Mouse (Mus musculus) left cerebral cortex, adult 2 months (tissue): ENCODE measurements around the gene Crkl. TPM values are rescaled to one million over a fixed set of nuclear protein-coding genes. Genes with fewer than 3 reads are reported as not detected.

Experiments
- DNase-seq, 2 experiments: peaks; one replicate each; pipeline ENCODE4 v3.0.0; 2021 to 2022; ENCODE audit warnings: low spot score in 2 of 2, mixed read lengths in 1 of 2; ENCODE audit errors: extremely low spot score in 1 of 2
- H3K27ac ChIP-seq: fragments of 200-600 bp; 2 replicates; pipeline ENCODE4 v1.8.1; 2022
- H3K4me3 ChIP-seq: fragments of 200-600 bp; 2 replicates; pipeline ENCODE4 v1.8.1; 2022
- CTCF ChIP-seq: fragments of 200-600 bp; IDR thresholded peaks from 2 replicates; pipeline ENCODE4 v1.8.1; 2022; ENCODE audit warnings: antibody characterized with exemption, mild to moderate bottlenecking, moderate library complexity
- intact Hi-C: fragments of 180-260 bp; cut with DNase I; formaldehyde crosslinking; loops from one replicate; pipeline ENCODE4 v1.15.1; 2025
- total RNA-seq, 2 experiments: library from RNA; stranded (reverse); gene quantifications; 2 replicates each; pipeline ENCODE4 v1.2.3; 2021

Gene Crkl
- total RNA-seq, 2 experiments from 2014 or later, result 31.9 to 36.7 TPM

DNA sequence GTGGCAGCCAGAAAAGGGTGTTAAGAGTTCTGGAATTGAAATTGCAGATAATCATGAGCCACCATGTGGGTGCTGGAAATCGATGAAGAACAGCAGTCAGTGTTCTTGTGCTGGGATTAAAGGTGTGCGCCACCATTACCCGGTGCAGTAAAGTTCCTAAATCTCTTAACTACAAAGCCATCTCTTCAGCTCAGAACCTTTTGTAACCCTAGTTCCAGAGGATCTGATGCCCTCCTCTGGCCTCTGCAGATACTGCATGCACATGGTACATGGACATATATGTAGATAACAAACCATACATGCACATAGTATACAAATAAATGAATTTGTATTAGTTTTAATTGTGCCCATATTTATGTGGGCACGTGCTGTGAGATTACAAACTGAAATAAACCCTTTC is 8.5 kb downstream of the Crkl start:
- H3K27ac ChIP-seq, result no peak overlapping the region
- intact Hi-C loops, result no loop called here
- no peak for DNase-seq
- TF ChIP-seq CTCF, result peak; percentile 48
- H3K4me3 ChIP-seq, result no peak overlapping the region

DNA sequence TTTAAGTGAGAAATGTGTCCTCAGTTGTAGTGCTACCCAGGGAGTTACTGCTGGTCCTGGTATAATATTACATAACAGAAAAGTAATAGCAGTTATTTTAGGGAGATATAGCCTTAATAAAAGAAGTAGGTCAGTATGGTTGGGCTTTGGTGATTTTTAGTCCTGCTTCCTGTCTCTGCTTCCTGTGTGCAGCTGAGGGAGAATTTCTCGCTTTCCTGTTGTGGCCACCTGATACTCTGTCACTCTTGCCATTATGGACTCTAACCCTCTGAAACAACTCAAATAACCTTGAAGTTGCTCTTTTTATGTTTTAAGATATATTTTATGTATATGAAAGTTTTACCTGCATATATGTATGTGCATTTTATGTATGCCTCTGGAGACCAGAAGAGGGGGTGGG is 9.8 kb downstream of the Crkl start:
- TF ChIP-seq CTCF, result no peak
- H3K4me3 ChIP-seq, result no peak overlapping the region
- H3K27ac ChIP-seq, result no peak overlapping the region
- no peak for DNase-seq
- intact Hi-C loops, result no loop called here

DNA sequence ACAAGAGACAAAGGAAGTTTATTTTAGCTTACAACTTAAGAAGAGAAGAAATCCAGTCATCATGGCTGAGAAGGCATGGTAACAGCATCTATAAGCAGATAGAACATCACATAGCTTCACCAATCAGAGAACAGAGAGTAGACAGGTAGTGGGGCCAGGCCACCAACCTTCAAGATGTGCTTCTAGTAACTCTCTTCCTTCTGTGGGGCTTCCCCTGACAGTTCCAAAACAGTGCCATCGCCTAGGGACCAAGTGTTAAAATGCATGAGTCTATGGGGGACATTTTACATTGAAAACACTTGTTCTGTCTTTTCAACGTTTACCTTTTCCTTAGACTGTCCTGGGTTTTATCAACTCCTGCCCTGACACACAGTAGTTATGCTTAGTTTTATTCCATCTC is 11.4 kb downstream of the Crkl start:
- no peak for TF ChIP-seq CTCF
- intact Hi-C loops, result no loop called here
- DNase-seq, result no peak
- H3K27ac ChIP-seq, result no peak overlapping the region
- H3K4me3 ChIP-seq, result no peak overlapping the region

DNA sequence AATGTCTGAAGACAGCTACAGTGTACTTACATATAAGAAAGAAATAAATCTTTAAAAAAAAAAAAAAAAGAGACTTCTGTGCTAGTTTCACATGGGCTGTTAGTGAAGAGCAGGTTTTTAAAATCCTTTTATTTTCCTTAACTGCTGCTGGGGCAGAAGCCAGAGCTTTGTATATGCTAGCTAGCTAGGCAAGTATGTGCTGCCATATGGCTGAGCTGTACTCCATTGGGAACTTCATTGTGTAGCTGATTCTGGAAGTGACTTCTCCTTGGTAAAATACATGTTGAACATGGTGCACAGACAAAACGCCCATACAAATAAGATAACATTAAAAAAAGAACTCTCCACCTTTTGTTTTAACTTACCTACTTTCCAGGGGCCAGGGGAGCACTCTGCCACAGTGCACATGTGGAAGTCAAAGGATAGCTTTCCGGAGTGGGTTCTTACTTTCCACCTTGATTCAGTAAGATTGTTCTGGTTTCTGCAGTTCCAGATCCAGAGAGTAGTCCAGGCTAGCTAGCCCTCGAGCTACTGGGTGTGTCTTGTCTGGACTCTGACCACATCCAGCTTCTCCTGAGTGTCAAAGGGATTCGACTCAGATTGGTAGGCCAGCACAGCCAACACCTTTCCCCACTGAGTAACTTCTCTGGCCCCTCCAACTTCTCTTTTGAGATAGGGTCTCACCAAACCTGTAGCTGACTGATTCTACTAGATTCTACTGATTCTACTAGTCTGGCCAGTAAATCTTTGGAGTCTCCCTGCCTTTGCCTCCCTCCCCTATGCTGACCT is 15.3 kb downstream of the Crkl start:
- H3K27ac ChIP-seq, result no peak overlapping the region
- no peak overlapping the region for H3K4me3 ChIP-seq
- DNase-seq, result no peak
- intact Hi-C loops, result no loop called here
- no peak for TF ChIP-seq CTCF

DNA sequence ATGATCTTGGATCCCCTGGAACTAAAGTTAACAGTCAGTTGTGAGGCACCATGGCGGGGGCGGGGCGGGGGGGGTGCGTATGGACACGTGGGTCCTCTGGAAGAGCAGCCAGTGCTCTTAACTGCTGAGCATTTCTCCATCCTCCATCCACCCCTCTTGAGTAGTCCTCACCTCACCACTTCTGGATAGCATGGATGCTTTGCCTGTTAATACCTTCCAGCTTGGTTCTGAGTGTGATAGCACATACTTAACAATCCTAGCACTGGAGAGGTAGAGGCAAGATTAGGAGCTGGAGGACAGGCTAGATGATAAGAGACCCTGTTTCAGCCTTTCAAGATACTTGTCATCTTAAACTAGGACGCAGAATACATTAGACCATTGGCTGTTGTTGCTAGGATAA is 20.7 kb downstream of the Crkl start:
- Histone ChIP-seq H3K4me3 (no peak overlapping the region), H3K27ac (no peak overlapping the region)
- no peak for TF ChIP-seq CTCF
- no peak for DNase-seq
- intact Hi-C loops, result loop anchor here (5.0 kb wide), 2 partner anchors 35 to 60 kb away; partner anchors contain the start of genes Lztr1 and Thap7

DNA sequence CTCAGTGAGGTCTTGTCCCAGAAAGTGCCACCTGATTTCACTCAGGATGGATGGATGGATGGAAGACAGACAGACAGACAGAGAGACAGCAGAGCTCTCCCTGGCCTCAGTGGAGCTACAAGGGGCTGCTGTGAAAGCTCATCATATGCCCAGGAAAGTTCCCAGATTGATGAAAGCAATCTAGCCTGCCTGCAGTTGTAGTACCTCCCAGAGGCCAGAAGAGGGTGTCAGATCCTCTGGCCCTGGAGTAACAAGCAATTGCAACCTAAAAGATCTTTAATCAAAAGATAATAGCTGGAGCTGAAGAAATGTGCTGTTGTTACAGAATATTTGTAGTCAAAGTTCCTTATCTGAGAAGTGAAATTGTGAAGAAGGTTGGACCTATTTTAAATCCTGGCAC is 22.3 kb downstream of the Crkl start:
- intact Hi-C loops, result loop anchor here (5.0 kb wide), 2 partner anchors 33 to 58 kb away; partner anchors contain the start of genes Lztr1 and Thap7
- peak in 1 of 2 experiments; percentile 43 for DNase-seq
- TF ChIP-seq CTCF, result peak; percentile 89
- Histone ChIP-seq H3K27ac (no peak overlapping the region), H3K4me3 (no peak overlapping the region)

DNA sequence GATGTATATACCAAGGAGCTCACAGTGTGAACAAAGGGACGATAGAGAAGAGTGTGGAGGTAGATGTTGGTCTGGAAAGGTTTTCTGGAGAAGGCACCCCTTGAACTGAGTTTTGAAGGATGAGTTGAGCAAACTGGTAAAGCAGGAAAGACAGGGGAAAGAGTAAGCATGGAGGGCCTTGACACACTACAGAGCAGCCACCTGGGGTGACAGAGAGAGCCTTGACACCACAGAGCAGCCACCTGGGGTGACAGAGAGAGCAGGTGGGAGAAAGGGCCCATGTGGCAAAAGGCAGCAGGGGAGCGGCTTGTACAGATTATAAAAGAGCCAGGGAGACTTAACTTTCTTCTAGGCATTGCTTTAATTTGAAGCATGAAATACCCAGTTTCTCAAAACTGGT is 23.0 kb downstream of the Crkl start:
- no peak overlapping the region for H3K4me3 ChIP-seq
- intact Hi-C loops, result loop anchor here (5.0 kb wide), 2 partner anchors 33 to 58 kb away; partner anchors contain the start of genes Lztr1 and Thap7
- no peak for DNase-seq
- H3K27ac ChIP-seq, result no peak overlapping the region
- TF ChIP-seq CTCF, result no peak

DNA sequence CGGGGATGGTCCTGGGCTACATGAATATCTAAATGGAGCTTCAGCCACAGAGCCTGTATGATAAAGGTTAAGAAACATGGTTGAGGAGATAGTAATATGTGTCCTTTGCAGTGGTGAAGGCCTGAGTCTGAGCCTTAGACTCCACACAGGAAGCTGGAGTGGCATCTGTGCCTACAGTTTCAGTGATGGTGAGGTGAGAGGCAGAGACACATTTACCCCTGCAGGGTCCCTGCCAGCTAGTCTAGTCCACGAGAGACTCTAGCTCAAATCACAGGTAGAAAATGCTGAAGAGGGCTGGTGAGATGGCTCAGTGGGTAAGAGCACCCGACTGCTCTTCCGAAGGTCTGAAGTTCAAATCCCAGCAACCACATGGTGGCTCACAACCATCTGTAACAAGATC is 23.5 kb downstream of the Crkl start:
- no peak for DNase-seq
- intact Hi-C loops, result no loop called here
- TF ChIP-seq CTCF, result no peak
- Histone ChIP-seq H3K4me3 (no peak overlapping the region), H3K27ac (no peak overlapping the region)

DNA sequence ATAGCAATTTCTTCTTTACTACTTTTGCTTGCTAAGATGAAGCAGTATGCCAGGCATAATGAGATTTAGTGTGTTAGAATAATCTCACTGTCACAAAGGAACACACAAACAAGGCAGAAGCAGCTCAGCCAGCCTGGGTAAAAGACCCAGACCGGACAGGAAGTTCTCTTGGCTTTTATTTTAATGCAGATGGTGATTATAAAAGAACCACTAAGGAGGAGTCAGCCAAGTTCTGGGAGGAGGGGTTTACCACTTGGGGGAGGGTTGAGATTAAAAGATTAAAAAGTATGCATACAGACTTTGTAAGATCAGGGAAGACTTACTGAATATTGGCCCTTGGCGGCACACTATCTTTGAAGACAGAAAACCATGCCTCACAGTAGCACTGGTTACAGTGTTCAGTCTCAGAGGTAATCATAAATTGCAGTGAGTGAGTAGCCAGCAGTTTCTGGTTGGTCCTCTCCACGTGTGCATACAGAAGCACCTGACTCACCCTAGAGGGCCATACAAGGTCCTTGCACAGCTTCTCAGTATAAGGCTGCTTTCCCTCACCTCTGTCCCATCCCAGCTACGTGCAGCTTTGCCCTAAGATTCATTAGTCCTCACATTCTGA is 26.6 kb downstream of the Crkl start:
- no peak for DNase-seq
- intact Hi-C loops, result no loop called here
- Histone ChIP-seq H3K27ac (peak overlapping the region; percentile 0; the same call in 1 of the 2 replicates), H3K4me3 (no peak overlapping the region)
- no peak for TF ChIP-seq CTCF

DNA sequence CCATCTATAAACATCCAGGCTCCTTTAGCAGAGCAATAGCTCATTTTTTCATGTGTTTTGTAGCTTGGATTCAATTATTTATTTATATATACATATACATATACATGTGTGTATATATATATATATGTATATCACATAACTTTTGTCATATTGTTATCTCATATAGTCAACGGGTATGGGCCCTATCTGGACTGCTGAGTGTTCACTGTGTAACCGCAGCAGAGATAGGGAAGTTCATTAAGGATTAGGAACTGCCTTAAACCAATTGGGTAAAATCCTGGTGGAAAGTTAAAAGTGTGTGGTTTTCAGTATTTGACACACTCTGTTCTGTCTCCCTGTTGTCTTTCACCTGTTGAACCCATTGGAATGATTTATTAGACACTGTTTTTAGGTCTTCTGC is 29.7 kb downstream of the Crkl start:
- no peak overlapping the region for H3K4me3 ChIP-seq
- no peak overlapping the region for H3K27ac ChIP-seq
- no peak for DNase-seq
- intact Hi-C loops, result no loop called here
- no peak for TF ChIP-seq CTCF

DNA sequence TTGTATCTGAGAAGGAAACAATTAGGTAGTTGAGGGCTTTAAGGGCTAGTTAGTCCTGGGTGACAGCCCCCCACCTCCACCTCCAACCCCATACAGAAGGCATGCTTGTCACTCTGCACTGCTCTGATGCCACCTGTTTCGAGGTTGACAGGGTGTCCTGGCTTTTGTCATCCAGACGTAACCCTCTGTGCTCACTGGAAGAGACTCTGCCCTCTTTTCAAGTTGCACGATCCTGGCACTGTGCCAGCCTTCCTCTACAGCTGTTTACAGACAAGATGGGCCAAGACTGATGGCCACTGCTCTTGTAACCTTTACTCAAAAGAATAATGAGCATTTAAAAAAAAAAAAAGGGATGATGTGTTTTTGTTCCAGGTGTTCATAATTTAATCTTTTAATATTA is 34.7 kb downstream of the Crkl start:
- H3K4me3 ChIP-seq, result no peak overlapping the region
- no peak for DNase-seq
- H3K27ac ChIP-seq, result no peak overlapping the region
- intact Hi-C loops, result no loop called here
- no peak for TF ChIP-seq CTCF
